Mouse (Mus musculus) stomach, embryonic 15.5 days (tissue): Measurements from ENCODE around the gene Clec4n. TPM values are rescaled to one million over a fixed set of nuclear protein-coding genes. Genes with fewer than 3 reads are reported as not detected.
"Not testable (repeated sequence)": the region's sequence is repeated elsewhere in the genome, so short reads cannot be mapped to it uniquely, and the experiment has no call there.

Experiments
- ATAC-seq: fragments of 200-750 bp; cut with Nextera tagmentation; 2 replicates; pipeline ENCODE4 v1.8.0; 2017; ENCODE audit warnings: low read depth, moderate number of reproducible peaks, moderate TSS enrichment; ENCODE audit not compliant: insufficient read depth, low FRiP score
- H3K27ac ChIP-seq: fragments of 300-500 bp; sonication (generic); 2 replicates; pipeline ENCODE4 v1.5.1; 2015; ENCODE audit warnings: mild to moderate bottlenecking, inconsistent platforms
- H3K27me3 ChIP-seq: fragments of 300-500 bp; sonication (generic); replicated peaks from 2 replicates; pipeline ENCODE4 v1.6.1; 2015; ENCODE audit warnings: inconsistent platforms
- H3K36me3 ChIP-seq: fragments of 300-500 bp; sonication (generic); 2 replicates; pipeline ENCODE4 v1.6.1; 2015; ENCODE audit warnings: inconsistent platforms
- H3K4me1 ChIP-seq: fragments of 300-500 bp; sonication (generic); 2 replicates; pipeline ENCODE4 v1.6.1; 2015; ENCODE audit warnings: inconsistent platforms
- H3K4me2 ChIP-seq: fragments of 300-500 bp; sonication (generic); 2 replicates; pipeline ENCODE4 v1.6.1; 2015; ENCODE audit warnings: mild to moderate bottlenecking, inconsistent platforms
- H3K4me3 ChIP-seq: fragments of 300-500 bp; sonication (generic); replicated peaks from 2 replicates; pipeline ENCODE4 v1.5.1; 2015; ENCODE audit warnings: inconsistent platforms
- H3K9ac ChIP-seq: fragments of 300-500 bp; sonication (generic); 2 replicates; pipeline ENCODE4 v1.6.1; 2015; ENCODE audit warnings: inconsistent platforms
- H3K9me3 ChIP-seq: fragments of 300-500 bp; sonication (generic); 2 replicates; pipeline ENCODE4 v1.6.1; 2016; ENCODE audit warnings: inconsistent platforms
- WGBS: fragments of 180-500 bp; shearing (Covaris S2); methylation state at CpG from one replicate; pipeline ENCODE4 v1.1.7; 2015; 5-methylcytosine and 5-hydroxymethylcytosine counted together
- polyA plus RNA-seq: library from polyadenylated mRNA; unstranded; fragments of >200 nt; fragmentation: Nextera tagmentation; extraction: Ambion mirVana; gene quantifications from 2 replicates; pipeline ENCODE4 v1.2.1, GENCODE M21; 2015

Gene Clec4n
- polyA plus RNA-seq = 5.0 TPM in 2 replicates

GRCm38 (mm10) chr6:123229644-123230043 is at the start of gene Clec4n:
Clec4n (plus strand) TSS chr6:123229843.
- no peak within 1 kb of the TSS for H3K27ac ChIP-seq
- no peak within 1 kb of the TSS for H3K9ac ChIP-seq
- no peaks in the 10 kb centered on the region for H3K4me1 ChIP-seq
- H3K36me3 ChIP-seq = no peaks in the 10 kb centered on the region
- ATAC-seq = no peak
- no peaks in the 10 kb centered on the region for H3K27me3 ChIP-seq
- no peak within 1 kb of the TSS for H3K4me2 ChIP-seq
- WGBS = 56% methylated on average over 3 of the region's 3 CpGs
- no peaks in the 10 kb centered on the region for H3K9me3 ChIP-seq
- no peak within 1 kb of the TSS for H3K4me3 ChIP-seq

- ATAC-seq, H3K4me3 ChIP-seq: not testable (repeated sequence)
- 74% methylated on average over 2 of the region's 2 CpGs for WGBS
Observed at GRCm38 (mm10) chr6:123184862-123185261, 44.8 kb upstream of the Clec4n start.

GRCm38 (mm10) chr6:123207187-123208076 is 22.2 kb upstream of the Clec4n start:
- no peak overlapping the region for H3K9ac ChIP-seq
- 86% methylated on average over 1 of the region's 1 CpGs for WGBS
- H3K4me1 ChIP-seq = no peaks in the 10 kb centered on the region
- no peak overlapping the region for H3K27ac ChIP-seq
- H3K4me2 ChIP-seq = no peak overlapping the region
- ATAC-seq = peak; percentile 50; the same call in 1 of the 2 replicates
- H3K9me3 ChIP-seq = no peaks in the 10 kb centered on the region
- H3K27me3 ChIP-seq = no peaks in the 10 kb centered on the region
- no peak overlapping the region for H3K4me3 ChIP-seq
- no peaks in the 10 kb centered on the region for H3K36me3 ChIP-seq

More at GRCm38 (mm10) chr6:123184862-123185261, 44.8 kb upstream of the Clec4n start:
- not testable (repeated sequence) for H3K9me3 ChIP-seq, H3K27ac ChIP-seq, H3K9ac ChIP-seq, H3K4me2 ChIP-seq, H3K27me3 ChIP-seq, H3K36me3 ChIP-seq, H3K4me1 ChIP-seq

GRCm38 (mm10) chr6:123208077-123208439 is 21.6 kb upstream of the Clec4n start:
- H3K36me3 ChIP-seq = not testable (repeated sequence)

GRCm38 (mm10) chr6:123211726-123212125 is 17.9 kb upstream of the Clec4n start:
- Histone ChIP-seq H3K4me3 (no peak overlapping the region), H3K9ac (no peak overlapping the region), H3K9me3 (no peaks in the 10 kb centered on the region), H3K4me1 (no peaks in the 10 kb centered on the region), H3K36me3 (no peaks in the 10 kb centered on the region), H3K27me3 (no peaks in the 10 kb centered on the region), H3K4me2 (no peak overlapping the region), H3K27ac (no peak overlapping the region)
- no peak for ATAC-seq
- WGBS = 56% methylated on average over 1 of the region's 1 CpGs

More at GRCm38 (mm10) chr6:123208077-123208439, 21.6 kb upstream of the Clec4n start:
- not testable (repeated sequence) for H3K4me1 ChIP-seq, ATAC-seq, H3K9me3 ChIP-seq, H3K4me2 ChIP-seq, H3K27ac ChIP-seq, H3K4me3 ChIP-seq, H3K27me3 ChIP-seq, H3K9ac ChIP-seq

- Histone ChIP-seq H3K27me3 (no peaks in the 10 kb centered on the region), H3K9ac (no peak overlapping the region), H3K36me3 (no peaks in the 10 kb centered on the region), H3K4me2 (no peak overlapping the region), H3K27ac (no peak overlapping the region), H3K4me1 (no peaks in the 10 kb centered on the region), H3K4me3 (no peak overlapping the region), H3K9me3 (no peaks in the 10 kb centered on the region)
- ATAC-seq = no peak
- 48% methylated on average over 2 of the region's 2 CpGs for WGBS
Observed at GRCm38 (mm10) chr6:123227519-123228166, 2.0 kb upstream of the Clec4n start.

- H3K9me3 ChIP-seq = no peaks in the 10 kb centered on the region
- no peak overlapping the region for H3K27ac ChIP-seq
- no peaks in the 10 kb centered on the region for H3K4me1 ChIP-seq
- no peak overlapping the region for H3K4me3 ChIP-seq
- H3K4me2 ChIP-seq = no peak overlapping the region
- 60% methylated on average over 2 of the region's 2 CpGs for WGBS
- no peak for ATAC-seq
- no peak overlapping the region for H3K9ac ChIP-seq
- no peaks in the 10 kb centered on the region for H3K36me3 ChIP-seq
- no peaks in the 10 kb centered on the region for H3K27me3 ChIP-seq
Observed at GRCm38 (mm10) chr6:123231149-123231548, 1.5 kb downstream of the Clec4n start.

- Histone ChIP-seq H3K27ac (no peak overlapping the region), H3K36me3 (no peaks in the 10 kb centered on the region), H3K9ac (no peak overlapping the region), H3K9me3 (no peaks in the 10 kb centered on the region), H3K27me3 (no peaks in the 10 kb centered on the region), H3K4me2 (no peak overlapping the region), H3K4me3 (no peak overlapping the region), H3K4me1 (no peaks in the 10 kb centered on the region)
- ATAC-seq = no peak
Observed at GRCm38 (mm10) chr6:123237582-123237981, 7.9 kb downstream of the Clec4n start.

- no peak for ATAC-seq
- Histone ChIP-seq H3K4me2 (no peak overlapping the region), H3K36me3 (no peaks in the 10 kb centered on the region), H3K4me1 (no peaks in the 10 kb centered on the region), H3K4me3 (no peak overlapping the region), H3K9me3 (no peaks in the 10 kb centered on the region), H3K27me3 (no peaks in the 10 kb centered on the region), H3K27ac (no peak overlapping the region), H3K9ac (no peak overlapping the region)
- 83% methylated on average over 5 of the region's 5 CpGs for WGBS
Observed at GRCm38 (mm10) chr6:123244201-123244600, 14.6 kb downstream of the Clec4n start.

- H3K9me3 ChIP-seq, H3K36me3 ChIP-seq, H3K27ac ChIP-seq, ATAC-seq, H3K4me3 ChIP-seq, H3K4me1 ChIP-seq, H3K9ac ChIP-seq, H3K27me3 ChIP-seq, H3K4me2 ChIP-seq: not testable (repeated sequence)
- WGBS = 84% methylated on average over 2 of the region's 2 CpGs
Observed at GRCm38 (mm10) chr6:123248862-123249261, 19.2 kb downstream of the Clec4n start.

- Histone ChIP-seq H3K9me3 (no peaks in the 10 kb centered on the region), H3K9ac (no peak overlapping the region), H3K27ac (no peak overlapping the region), H3K27me3 (no peaks in the 10 kb centered on the region), H3K4me3 (no peak overlapping the region), H3K4me1 (no peaks in the 10 kb centered on the region), H3K36me3 (no peaks in the 10 kb centered on the region), H3K4me2 (no peak overlapping the region)
- no peak for ATAC-seq
Observed at GRCm38 (mm10) chr6:123252735-123253134, 23.1 kb downstream of the Clec4n start.

GRCm38 (mm10) chr6:123258946-123259345 is 29.3 kb downstream of the Clec4n start:
- Histone ChIP-seq H3K9ac (no peak overlapping the region), H3K4me2 (no peak overlapping the region), H3K27ac (no peak overlapping the region), H3K9me3 (no peaks in the 10 kb centered on the region), H3K4me3 (no peak overlapping the region), H3K27me3 (no peaks in the 10 kb centered on the region), H3K4me1 (no peaks in the 10 kb centered on the region), H3K36me3 (no peaks in the 10 kb centered on the region)
- WGBS = 72% methylated on average over 3 of the region's 3 CpGs
- ATAC-seq = no peak
